Mouse (Mus musculus) forebrain, embryonic 12.5 days (tissue): Measurements from ENCODE around the gene Vkorc1. TPM values are rescaled to one million over a fixed set of nuclear protein-coding genes. Genes with fewer than 3 reads are reported as not detected.

Experiments
- ATAC-seq: fragments of 200-750 bp; cut with Nextera tagmentation; 2 replicates; pipeline ENCODE4 v1.8.0; 2017; ENCODE audit warnings: moderate TSS enrichment; ENCODE audit not compliant: low FRiP score
- H3K27ac ChIP-seq: fragments of 300-500 bp; sonication (generic); 2 replicates; pipeline ENCODE4 v1.5.1; 2016; ENCODE audit warnings: mild to moderate bottlenecking
- H3K27me3 ChIP-seq: fragments of 300-500 bp; sonication (generic); 2 replicates; pipeline ENCODE4 v1.6.1; 2016; ENCODE audit warnings: mild to moderate bottlenecking
- H3K36me3 ChIP-seq: fragments of 300-500 bp; sonication (generic); replicated peaks from 2 replicates; pipeline ENCODE4 v1.6.1; 2016; ENCODE audit warnings: mild to moderate bottlenecking
- H3K4me1 ChIP-seq: fragments of 300-500 bp; sonication (generic); 2 replicates; pipeline ENCODE4 v1.6.1; 2016
- H3K4me2 ChIP-seq: fragments of 300-500 bp; sonication (generic); 2 replicates; pipeline ENCODE4 v1.6.1; 2016; ENCODE audit warnings: mild to moderate bottlenecking, moderate library complexity
- H3K4me3 ChIP-seq: fragments of 300-500 bp; sonication (generic); replicated peaks from 2 replicates; pipeline ENCODE4 v1.5.1; 2016; ENCODE audit warnings: mild to moderate bottlenecking
- H3K9ac ChIP-seq: fragments of 300-500 bp; sonication (generic); 2 replicates; pipeline ENCODE4 v1.6.1; 2016; ENCODE audit warnings: mild to moderate bottlenecking
- H3K9me3 ChIP-seq: fragments of 300-500 bp; sonication (generic); 2 replicates; pipeline ENCODE4 v1.6.1; 2016
- WGBS: fragments of 180-500 bp; shearing (Covaris S2); methylation state at CpG from one replicate; pipeline ENCODE4 v1.1.7; 2016; 5-methylcytosine and 5-hydroxymethylcytosine counted together
- polyA plus RNA-seq: library from polyadenylated mRNA; unstranded; fragments of >200 nt; fragmentation: Nextera tagmentation; extraction: Ambion mirVana; gene quantifications from 2 replicates; pipeline ENCODE4 v1.2.1, GENCODE M21; 2016

Vkorc1 gene
- polyA plus RNA-seq, 1 experiment from 2014 or later: 46.6 TPM

DNA sequence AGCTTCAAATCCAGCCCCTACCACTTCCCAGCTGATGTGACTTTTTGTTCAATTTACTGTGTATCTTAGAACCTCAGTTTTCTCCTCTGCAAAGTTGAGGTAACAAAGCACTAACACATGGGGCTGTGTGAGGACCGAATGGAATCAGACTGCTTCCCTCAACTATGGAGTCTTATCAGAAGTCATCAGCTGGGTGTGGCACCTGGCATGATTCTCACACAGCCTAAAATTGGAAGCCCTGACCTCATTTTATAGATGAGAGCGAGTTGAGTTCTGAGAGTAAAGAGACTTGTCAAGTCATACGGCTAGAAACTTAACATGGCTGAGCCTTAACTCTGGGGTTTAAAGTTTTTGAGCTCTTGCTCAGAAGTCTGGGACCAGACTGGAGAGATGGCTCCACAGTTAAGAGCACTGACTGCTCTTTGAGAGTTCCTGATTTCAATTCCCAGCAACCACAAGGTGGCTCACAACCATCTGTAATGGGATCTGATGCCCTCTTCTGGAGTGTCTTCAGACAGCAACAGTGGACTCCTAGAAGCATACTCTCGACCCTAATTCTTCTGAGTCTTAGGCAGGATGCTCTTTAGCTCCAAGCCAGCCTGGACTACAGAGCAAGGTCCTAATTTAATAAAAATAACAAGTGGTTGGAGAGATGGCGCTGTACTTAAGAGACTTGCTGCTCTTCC is 25.1 kb downstream of the Vkorc1 start:
- Histone ChIP-seq H3K4me3 (no peak overlapping the region), H3K27ac (no peak overlapping the region), H3K36me3 (peaks cover 52% of the 10 kb centered on the region), H3K27me3 (no peaks in the 10 kb centered on the region), H3K9ac (no peak overlapping the region), H3K4me2 (no peak overlapping the region), H3K9me3 (no peaks in the 10 kb centered on the region), H3K4me1 (peaks cover 17% of the 10 kb centered on the region)
- 77% methylated on average over 5 of the region's 5 CpGs for WGBS
- no peak for ATAC-seq

DNA sequence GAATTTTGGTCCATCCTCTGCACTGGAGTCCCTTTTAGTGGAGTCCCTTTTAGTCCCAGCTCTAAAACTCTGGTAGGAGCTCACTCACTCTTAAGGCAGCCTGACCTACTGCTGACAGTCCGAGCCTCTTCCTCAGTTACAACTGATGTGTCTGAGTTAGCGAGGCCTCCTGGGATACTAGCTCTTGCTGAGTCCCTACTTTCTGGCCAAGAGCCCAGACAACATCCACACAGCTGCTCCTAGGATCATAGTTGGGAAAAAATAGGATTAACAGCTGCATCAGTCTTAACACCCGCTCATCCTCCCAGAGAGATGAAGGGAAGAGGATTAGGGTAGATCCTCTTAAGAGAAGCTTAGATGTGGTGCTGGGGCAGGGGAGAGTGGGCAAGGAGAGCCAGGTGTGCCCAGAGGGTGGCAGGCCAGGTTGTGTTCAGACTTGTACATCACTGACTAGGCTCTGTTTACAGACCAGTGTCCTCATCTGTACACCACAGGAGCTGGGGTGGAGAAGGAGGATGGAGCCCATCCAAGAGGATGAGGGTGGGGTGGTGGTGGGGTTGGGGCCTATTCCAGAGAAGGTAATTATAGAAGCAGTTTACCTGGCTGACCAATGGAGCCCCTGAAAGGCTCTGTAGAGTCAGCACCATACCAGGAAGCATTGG is 26.1 kb downstream of the Vkorc1 start:
- no peak overlapping the region for H3K9ac ChIP-seq
- 82% methylated on average over 3 of the region's 3 CpGs for WGBS
- peaks cover 13% of the 10 kb centered on the region for H3K4me1 ChIP-seq
- no peak overlapping the region for H3K27ac ChIP-seq
- ATAC-seq: no peak
- no peak overlapping the region for H3K4me3 ChIP-seq
- peaks cover 62% of the 10 kb centered on the region for H3K36me3 ChIP-seq
- H3K4me2 ChIP-seq: no peak overlapping the region
- H3K27me3 ChIP-seq: no peaks in the 10 kb centered on the region
- no peaks in the 10 kb centered on the region for H3K9me3 ChIP-seq

DNA sequence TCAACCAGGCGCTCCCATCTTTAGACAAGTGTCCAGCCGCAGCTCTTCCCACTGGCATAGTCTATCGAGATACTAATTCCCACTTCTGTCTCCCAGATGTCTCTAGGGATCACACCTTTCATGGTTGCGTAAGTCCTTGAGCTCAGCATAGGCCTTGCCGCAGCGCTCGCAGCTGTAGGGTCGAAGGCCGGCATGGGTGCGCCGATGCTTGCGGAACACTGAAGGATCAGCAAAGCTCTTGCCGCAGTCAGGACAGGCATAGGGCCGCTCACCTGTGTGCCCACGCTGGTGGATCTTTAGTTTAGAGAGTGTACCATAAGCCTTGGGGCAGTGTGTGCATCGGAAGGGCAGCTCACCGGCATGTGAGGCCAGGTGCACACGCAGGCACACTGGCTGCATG is 27.8 kb downstream of the Vkorc1 start:
- Histone ChIP-seq H3K36me3 (peaks cover 65% of the 10 kb centered on the region), H3K27me3 (no peaks in the 10 kb centered on the region), H3K9me3 (no peaks in the 10 kb centered on the region), H3K27ac (no peak overlapping the region), H3K4me1 (no peaks in the 10 kb centered on the region), H3K4me2 (no peak overlapping the region), H3K4me3 (no peak overlapping the region), H3K9ac (no peak overlapping the region)
- no peak for ATAC-seq
- 98% methylated on average over 18 of the region's 18 CpGs for WGBS

DNA sequence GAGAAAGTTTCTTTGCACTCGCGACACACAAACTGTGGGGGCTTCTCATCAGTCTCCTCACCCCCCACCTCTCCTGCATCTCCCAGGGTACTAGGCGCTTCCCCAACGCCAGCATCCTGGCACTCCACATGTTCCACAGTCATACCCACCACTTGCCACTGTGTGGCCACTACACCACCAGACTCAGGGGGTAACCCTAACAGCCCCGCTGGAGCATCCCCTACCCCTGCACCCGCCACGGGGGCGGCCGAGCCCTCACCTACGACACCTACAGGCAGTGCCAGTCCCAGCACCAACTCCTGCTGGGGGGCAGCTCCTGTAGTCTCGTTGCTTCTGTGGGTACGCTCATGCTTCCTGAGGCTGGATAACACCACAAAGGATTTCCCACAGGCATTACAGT is 29.0 kb downstream of the Vkorc1 start:
- H3K4me2 ChIP-seq: no peak overlapping the region
- no peaks in the 10 kb centered on the region for H3K4me1 ChIP-seq
- no peak overlapping the region for H3K9ac ChIP-seq
- 97% methylated on average over 12 of the region's 12 CpGs for WGBS
- H3K9me3 ChIP-seq: no peaks in the 10 kb centered on the region
- H3K4me3 ChIP-seq: no peak overlapping the region
- H3K36me3 ChIP-seq: peaks cover 57% of the 10 kb centered on the region
- H3K27ac ChIP-seq: no peak overlapping the region
- no peaks in the 10 kb centered on the region for H3K27me3 ChIP-seq
- ATAC-seq: no peak

DNA sequence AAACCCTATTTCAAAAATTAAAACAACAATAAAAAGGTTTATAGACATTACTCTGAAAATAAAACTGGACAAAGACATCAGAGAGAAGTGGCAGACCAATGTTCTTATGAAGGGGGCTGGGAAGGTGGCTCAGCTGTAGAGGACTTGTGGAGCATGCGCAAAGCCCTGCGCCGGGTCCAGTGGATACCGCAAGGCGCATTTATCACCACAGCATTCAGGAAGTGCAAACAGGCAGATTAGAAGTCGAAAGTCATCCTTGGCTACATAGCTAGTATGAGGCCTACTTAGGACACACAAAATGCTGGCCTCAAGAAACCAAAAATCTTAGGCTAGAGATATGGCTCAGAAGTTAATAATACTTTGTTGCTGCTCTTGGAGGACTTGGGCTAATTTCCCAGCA is 37.2 kb downstream of the Vkorc1 start:
- H3K4me3 ChIP-seq: no peak overlapping the region
- 91% methylated on average over 6 of the region's 6 CpGs for WGBS

DNA sequence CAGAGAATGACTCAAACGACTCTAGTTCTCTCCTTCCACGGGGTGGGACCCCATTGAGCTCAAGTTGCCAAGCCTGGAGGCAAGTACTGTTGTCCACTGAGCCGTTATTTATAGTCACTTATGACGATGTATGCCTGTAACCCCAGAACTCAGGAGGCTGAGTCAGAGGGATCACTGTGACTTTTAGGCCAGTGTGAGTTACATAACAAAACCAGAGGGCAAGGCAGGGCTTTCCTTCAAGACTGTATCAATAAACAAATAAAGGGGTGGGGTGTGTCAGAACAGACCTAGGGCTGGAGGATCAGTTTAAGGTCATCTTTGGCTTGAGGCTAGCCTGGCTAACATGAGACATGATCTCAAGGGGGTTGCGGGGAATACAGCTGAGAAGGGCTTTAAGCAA is 44.5 kb downstream of the Vkorc1 start:
- 75% methylated on average over 5 of the region's 5 CpGs for WGBS
- Histone ChIP-seq H3K36me3 (0 out of 2 replicates have a peak, but pooled peaks cover 5% of the 10 kb centered on the region), H3K9me3 (no peaks in the 10 kb centered on the region), H3K9ac (no peak overlapping the region), H3K4me1 (no peaks in the 10 kb centered on the region), H3K27me3 (no peaks in the 10 kb centered on the region), H3K4me3 (no peak overlapping the region), H3K4me2 (no peak overlapping the region), H3K27ac (no peak overlapping the region)
- ATAC-seq: no peak

More for the DNA sequence above, 37.2 kb downstream of the Vkorc1 start:
- no peak overlapping the region for H3K9ac ChIP-seq
- no peak overlapping the region for H3K27ac ChIP-seq
- H3K4me2 ChIP-seq: no peak overlapping the region
- ATAC-seq: no peak
- H3K36me3 ChIP-seq: no peaks in the 10 kb centered on the region; the same call in none of the 2 replicates
- no peaks in the 10 kb centered on the region for H3K27me3 ChIP-seq
- H3K9me3 ChIP-seq: no peaks in the 10 kb centered on the region
- no peaks in the 10 kb centered on the region for H3K4me1 ChIP-seq

DNA sequence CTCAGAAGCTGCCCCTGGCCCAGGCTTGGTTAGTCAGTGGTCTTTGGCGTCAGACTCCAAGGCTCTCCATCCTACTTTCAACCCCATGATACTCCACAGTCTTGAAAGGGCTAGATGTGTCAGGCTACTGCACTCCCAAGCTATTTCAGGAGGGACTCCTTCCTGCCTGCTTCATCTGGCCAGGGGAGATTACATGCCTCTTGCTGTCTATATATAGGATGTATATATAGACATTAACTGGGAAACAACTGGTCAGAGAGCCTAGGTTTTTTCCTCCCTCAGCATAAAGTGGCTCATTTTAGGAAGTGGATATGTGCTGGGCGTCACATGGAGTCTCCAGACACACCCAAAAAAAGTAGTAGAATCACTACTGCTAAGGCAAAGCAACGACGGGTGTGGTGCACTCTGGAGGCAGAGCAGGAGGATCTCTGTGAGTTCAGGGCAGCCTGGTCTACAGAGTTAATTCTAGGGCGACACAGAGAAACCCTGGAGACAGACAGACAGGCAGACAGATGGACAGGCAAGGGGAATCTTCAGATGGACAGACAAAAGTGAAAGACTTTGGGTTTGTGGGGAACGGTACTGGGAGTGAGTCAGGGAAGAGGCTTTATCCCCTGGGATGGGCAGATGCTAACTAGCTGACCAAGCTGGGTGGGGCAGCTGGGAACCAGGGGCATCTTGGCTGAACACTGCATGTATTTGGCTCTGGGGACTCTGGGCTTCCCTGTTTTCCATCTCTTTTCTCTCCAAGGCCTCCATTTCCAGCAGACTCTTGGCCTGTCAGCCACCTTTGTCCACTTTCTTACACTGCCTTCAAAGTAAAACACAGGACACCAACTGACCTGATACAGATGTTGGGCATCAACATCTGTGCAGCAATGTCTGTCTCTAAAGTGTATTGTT is 45.2 kb downstream of the Vkorc1 start:
- Histone ChIP-seq H3K9me3 (no peaks in the 10 kb centered on the region), H3K4me2 (no peak overlapping the region), H3K4me1 (no peaks in the 10 kb centered on the region), H3K9ac (no peak overlapping the region), H3K27ac (no peak overlapping the region), H3K27me3 (no peaks in the 10 kb centered on the region), H3K4me3 (no peak overlapping the region), H3K36me3 (0 out of 2 replicates have a peak, but pooled peaks cover 5% of the 10 kb centered on the region)
- no peak for ATAC-seq
- 71% methylated on average over 6 of the region's 6 CpGs for WGBS

Other genes with a start within 250 kb of the Vkorc1 start
- gene Bcl7c, start 186.7 kb downstream of the Vkorc1 start, polyA plus RNA-seq: 57.4 and 72.6 TPM in 2 replicates
- gene Ctf1, start 182.9 kb downstream of the Vkorc1 start, polyA plus RNA-seq: 6.7 and 8.3 TPM in 2 replicates
- gene Ctf2, start 163.5 kb downstream of the Vkorc1 start, polyA plus RNA-seq: 0.40 and 0.42 TPM in 2 replicates
- 9.0 and 10.3 TPM in 2 replicates for gene Fbxl19, start 151.1 kb downstream of the Vkorc1 start, polyA plus RNA-seq
- gene Orai3, start 125.8 kb downstream of the Vkorc1 start, polyA plus RNA-seq: 5.7 and 6.0 TPM in 2 replicates
- gene Setd1a, start 118.9 kb downstream of the Vkorc1 start, polyA plus RNA-seq: 21.7 and 25.5 TPM in 2 replicates
- gene Gm49388, start 110.0 kb downstream of the Vkorc1 start, polyA plus RNA-seq: not detected in 2 replicates
- 7.3 and 7.6 TPM in 2 replicates for gene Hsd3b7, start 95.0 kb downstream of the Vkorc1 start, polyA plus RNA-seq
- gene Stx4a, start 71.3 kb downstream of the Vkorc1 start, polyA plus RNA-seq: 21.3 and 22.3 TPM in 2 replicates
- gene Stx1b, start 71.1 kb downstream of the Vkorc1 start, polyA plus RNA-seq: 11.5 and 17.3 TPM in 2 replicates
- gene Zfp646, start 19.4 kb downstream of the Vkorc1 start, polyA plus RNA-seq: 22.2 and 26.6 TPM in 2 replicates
- 33.9 and 38.2 TPM in 2 replicates for gene Zfp668, start 18.8 kb downstream of the Vkorc1 start, polyA plus RNA-seq
- gene Prss53, start 4.6 kb downstream of the Vkorc1 start, polyA plus RNA-seq: 0.49 and 0.77 TPM in 2 replicates
- gene Gm21974, start 163 bp downstream of the Vkorc1 start, polyA plus RNA-seq: not detected in 2 replicates
- 89.2 and 92.8 TPM in 2 replicates for gene Bckdk, start 8.5 kb upstream of the Vkorc1 start, polyA plus RNA-seq
- 46.6 and 52.4 TPM in 2 replicates for gene Kat8, start 16.9 kb upstream of the Vkorc1 start, polyA plus RNA-seq
- gene Prss8, start 34.5 kb upstream of the Vkorc1 start, polyA plus RNA-seq: 1.5 and 2.4 TPM in 2 replicates
- gene Prss36, start 51.1 kb upstream of the Vkorc1 start, polyA plus RNA-seq: 8.4 and 9.0 TPM in 2 replicates
- 517 and 534 TPM in 2 replicates for gene Fus, start 71.8 kb upstream of the Vkorc1 start, polyA plus RNA-seq
- gene Pycard, start 98.2 kb upstream of the Vkorc1 start, polyA plus RNA-seq: 3.3 and 5.9 TPM in 2 replicates
- gene Trim72, start 108.3 kb upstream of the Vkorc1 start, polyA plus RNA-seq: not detected in 2 replicates
- 0.54 TPM in 2 replicates for gene Itgam, start 167.0 kb upstream of the Vkorc1 start, polyA plus RNA-seq
- not detected in 2 replicates for gene Gm49368, start 167.1 kb upstream of the Vkorc1 start, polyA plus RNA-seq
- gene Itgax, start 233.9 kb upstream of the Vkorc1 start, polyA plus RNA-seq: 0.23 TPM in 1 of 2 replicates, not detected in the other